Mouse (Mus musculus) midbrain, embryonic 11.5 days (tissue): ENCODE measurements around the gene Ddc. TPM values are rescaled to one million over a fixed set of nuclear protein-coding genes. Genes with fewer than 3 reads are reported as not detected.
A peak's percentile ranks its signal among the peaks of the same experiment; 100 is the strongest.

Source experiments
- ATAC-seq: fragments of 200-750 bp; cut with Nextera tagmentation; 2 replicates; pipeline ENCODE4 v1.8.0; 2017; ENCODE audit warnings: moderate TSS enrichment, moderate library complexity; ENCODE audit not compliant: low FRiP score
- DNase-seq: peaks from one replicate; pipeline ENCODE4 v3.0.0; 2015; ENCODE audit warnings: low spot score; ENCODE audit errors: missing footprints
- H3K27ac ChIP-seq: fragments of 300-500 bp; sonication (generic); 2 replicates; pipeline ENCODE4 v1.5.1; 2014; ENCODE audit warnings: low read depth, low read length
- H3K27me3 ChIP-seq: fragments of 300-500 bp; sonication (generic); 2 replicates; pipeline ENCODE4 v1.6.1; 2014; ENCODE audit warnings: mild to moderate bottlenecking, low read length, moderate library complexity, mixed read lengths; ENCODE audit not compliant: control insufficient read depth, insufficient read depth
- H3K36me3 ChIP-seq: fragments of 300-500 bp; sonication (generic); 2 replicates; pipeline ENCODE4 v1.6.1; 2014; ENCODE audit warnings: mild to moderate bottlenecking, low read length, moderate library complexity, mixed read lengths; ENCODE audit not compliant: control insufficient read depth, insufficient read depth
- H3K4me1 ChIP-seq: fragments of 300-500 bp; sonication (generic); 2 replicates; pipeline ENCODE4 v1.6.1; 2014; ENCODE audit warnings: low read length; ENCODE audit not compliant: control insufficient read depth, insufficient read depth
- H3K4me2 ChIP-seq: fragments of 300-500 bp; sonication (generic); 2 replicates; pipeline ENCODE4 v1.6.1; 2014; ENCODE audit warnings: mild to moderate bottlenecking, moderate library complexity
- H3K4me3 ChIP-seq: fragments of 300-500 bp; sonication (generic); 2 replicates; pipeline ENCODE4 v1.5.1; 2014; ENCODE audit warnings: low read depth, low read length
- H3K9ac ChIP-seq: fragments of 300-500 bp; sonication (generic); 2 replicates; pipeline ENCODE4 v1.6.1; 2014; ENCODE audit warnings: low read length
- H3K9me3 ChIP-seq: fragments of 300-500 bp; sonication (generic); 2 replicates; pipeline ENCODE4 v1.6.1; 2016; ENCODE audit warnings: low read length; ENCODE audit not compliant: control insufficient read depth
- WGBS: fragments of 180-500 bp; shearing (Covaris S2); extraction: QIAGEN DNeasy Blood & Tissue Kit; methylation state at CpG from one replicate; pipeline ENCODE4 v1.1.7; 2014; 5-methylcytosine and 5-hydroxymethylcytosine counted together
- polyA plus RNA-seq: library from polyadenylated mRNA; unstranded; fragments of >200 nt; fragmentation: Nextera tagmentation; extraction: Ambion mirVana; gene quantifications from 2 replicates; pipeline ENCODE4 v1.2.1, GENCODE M21; 2014

The Ddc gene
- polyA plus RNA-seq, 1 experiment from 2014 or later, result 18.0 TPM

- WGBS, result 52% methylated on average over 8 of the region's 8 CpGs
- Histone ChIP-seq H3K27ac (no peak overlapping the region), H3K4me2 (no peak overlapping the region), H3K4me1 (peaks cover 9% of the 10 kb centered on the region), H3K9ac (no peak overlapping the region), H3K9me3 (no peaks in the 10 kb centered on the region), H3K4me3 (no peak overlapping the region), H3K27me3 (no peaks in the 10 kb centered on the region), H3K36me3 (no peaks in the 10 kb centered on the region)
- DNase-seq (peak; percentile 81), ATAC-seq (no peak)
Observed at GRCm38 (mm10) chr11:11845044-11845443, 52.9 kb downstream of the Ddc start.

- Histone ChIP-seq H3K4me2 (no peak overlapping the region), H3K27me3 (no peaks in the 10 kb centered on the region), H3K9ac (0 out of 2 replicates have a peak overlapping the region, but pooled peaks have one; percentile 6), H3K4me3 (no peak overlapping the region), H3K27ac (no peak overlapping the region), H3K36me3 (no peaks in the 10 kb centered on the region), H3K9me3 (no peaks in the 10 kb centered on the region), H3K4me1 (peaks cover 9% of the 10 kb centered on the region)
- WGBS, result 50% methylated on average over 13 of the region's 13 CpGs
- peak; percentile 60 for ATAC-seq
- peak; percentile 85 for DNase-seq
Observed at GRCm38 (mm10) chr11:11844367-11844971, 53.5 kb downstream of the Ddc start.

GRCm38 (mm10) chr11:11841590-11841989 is 56.4 kb downstream of the Ddc start:
- H3K27me3 ChIP-seq, result no peaks in the 10 kb centered on the region
- DNase-seq, result no peak
- no peak overlapping the region for H3K9ac ChIP-seq
- H3K4me2 ChIP-seq, result no peak overlapping the region
- no peak overlapping the region for H3K27ac ChIP-seq
- H3K4me3 ChIP-seq, result no peak overlapping the region
- no peaks in the 10 kb centered on the region for H3K36me3 ChIP-seq
- peaks cover 9% of the 10 kb centered on the region for H3K4me1 ChIP-seq
- H3K9me3 ChIP-seq, result no peaks in the 10 kb centered on the region
- no peak for ATAC-seq
- 84% methylated on average over 4 of the region's 4 CpGs for WGBS

GRCm38 (mm10) chr11:11840746-11841145 is 57.2 kb downstream of the Ddc start:
- Histone ChIP-seq H3K9me3 (no peaks in the 10 kb centered on the region), H3K27me3 (no peaks in the 10 kb centered on the region), H3K9ac (no peak overlapping the region), H3K27ac (no peak overlapping the region), H3K4me3 (no peak overlapping the region), H3K4me2 (no peak overlapping the region), H3K4me1 (peaks cover 14% of the 10 kb centered on the region), H3K36me3 (no peaks in the 10 kb centered on the region)
- DNase-seq (no peak), ATAC-seq (no peak)
- whole genome bisulfite sequencing, result 66% methylated on average over 2 of the region's 2 CpGs

- Histone ChIP-seq H3K9ac (no peak overlapping the region), H3K4me1 (peaks cover 11% of the 10 kb centered on the region), H3K36me3 (no peaks in the 10 kb centered on the region), H3K27me3 (no peaks in the 10 kb centered on the region), H3K9me3 (no peaks in the 10 kb centered on the region), H3K4me3 (no peak overlapping the region), H3K4me2 (no peak overlapping the region), H3K27ac (no peak overlapping the region)
- WGBS, result 86% methylated on average over 7 of the region's 7 CpGs
- DNase-seq (no peak), ATAC-seq (no peak)
Observed at GRCm38 (mm10) chr11:11839874-11840273, 58.1 kb downstream of the Ddc start.

GRCm38 (mm10) chr11:11837384-11837783 is 60.6 kb downstream of the Ddc start:
- H3K27ac ChIP-seq, result no peak overlapping the region
- DNase-seq (no peak), ATAC-seq (no peak)
- H3K4me2 ChIP-seq, result no peak overlapping the region
- H3K4me1 ChIP-seq, result peaks cover 14% of the 10 kb centered on the region
- H3K4me3 ChIP-seq, result no peak overlapping the region
- WGBS, result 89% methylated on average over 5 of the region's 5 CpGs
- no peaks in the 10 kb centered on the region for H3K9me3 ChIP-seq
- H3K9ac ChIP-seq, result no peak overlapping the region; the same call in 1 of the 2 replicates
- H3K27me3 ChIP-seq, result no peaks in the 10 kb centered on the region
- no peaks in the 10 kb centered on the region for H3K36me3 ChIP-seq

- Histone ChIP-seq H3K27me3 (no peaks in the 10 kb centered on the region), H3K36me3 (no peaks in the 10 kb centered on the region), H3K9me3 (no peaks in the 10 kb centered on the region), H3K4me3 (no peak overlapping the region), H3K27ac (peak overlapping the region; percentile 2; the same call in 1 of the 2 replicates), H3K9ac (0 out of 2 replicates have a peak overlapping the region, but pooled peaks have one; percentile 27), H3K4me2 (no peak overlapping the region; the same call in 1 of the 2 replicates), H3K4me1 (peaks cover 20% of the 10 kb centered on the region)
- 61% methylated on average over 18 of the region's 18 CpGs for WGBS
- ATAC-seq (peak; percentile 51; the same call in 1 of the 2 replicates), DNase-seq (peak; percentile 85)
Observed at GRCm38 (mm10) chr11:11836713-11837370, 61.1 kb downstream of the Ddc start.

GRCm38 (mm10) chr11:11836262-11836661 is 61.7 kb downstream of the Ddc start:
- no peak overlapping the region for H3K9ac ChIP-seq
- H3K9me3 ChIP-seq, result no peaks in the 10 kb centered on the region
- no peak overlapping the region for H3K4me2 ChIP-seq
- peaks cover 24% of the 10 kb centered on the region for H3K4me1 ChIP-seq
- no peaks in the 10 kb centered on the region for H3K36me3 ChIP-seq
- no peaks in the 10 kb centered on the region for H3K27me3 ChIP-seq
- no peak overlapping the region for H3K4me3 ChIP-seq
- peak overlapping the region; percentile 2; the same call in 1 of the 2 replicates for H3K27ac ChIP-seq
- peak; percentile 91 for DNase-seq
- 52% methylated on average over 8 of the region's 8 CpGs for whole genome bisulfite sequencing
- ATAC-seq, result no peak

GRCm38 (mm10) chr11:11835791-11836190 is 62.2 kb downstream of the Ddc start:
- no peak overlapping the region for H3K27ac ChIP-seq
- H3K4me3 ChIP-seq, result no peak overlapping the region
- no peak overlapping the region for H3K9ac ChIP-seq
- WGBS, result 77% methylated on average over 4 of the region's 4 CpGs
- H3K4me2 ChIP-seq, result no peak overlapping the region
- DNase-seq (peak; percentile 72), ATAC-seq (no peak)
- H3K27me3 ChIP-seq, result no peaks in the 10 kb centered on the region
- H3K4me1 ChIP-seq, result peaks cover 28% of the 10 kb centered on the region
- H3K36me3 ChIP-seq, result no peaks in the 10 kb centered on the region
- no peaks in the 10 kb centered on the region for H3K9me3 ChIP-seq
